Mouse (Mus musculus): ENCODE results near the gene Nprl3. TPM values are rescaled to one million over a fixed set of nuclear protein-coding genes. Genes with fewer than 3 reads are reported as not detected.

The Nprl3 gene
- polyA plus RNA-seq, 1 experiment, result 118 TPM

DNA sequence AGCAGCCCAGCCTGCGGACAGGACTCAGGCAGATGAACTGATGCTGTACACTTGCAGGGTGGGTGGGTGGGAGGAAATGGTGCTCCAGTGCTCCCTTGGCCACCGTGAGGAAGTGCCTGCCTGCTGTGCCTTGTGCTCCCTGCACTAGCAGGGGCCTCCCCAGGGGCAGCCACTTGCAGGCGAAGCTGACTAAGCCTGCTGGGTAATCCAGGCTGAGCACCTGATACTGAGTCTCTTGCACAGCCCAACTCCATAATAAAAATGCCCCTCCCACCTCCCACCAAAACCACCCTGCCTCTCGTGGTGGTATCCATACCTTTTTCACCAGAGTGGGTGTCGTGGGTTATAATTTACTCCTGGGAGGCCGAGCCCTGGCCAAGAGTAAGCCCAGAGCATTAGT lies 68.3 kb downstream of the Nprl3 start:
- WGBS, result 28% methylated on average over 6 of the region's 6 CpGs
- DNase-seq, result peak; percentile 49
- H3K4me3 ChIP-seq (ENCODE audit: control insufficient read depth, insufficient read depth, low read length), result no peak overlapping the region
- H3K4me1 ChIP-seq (replicated peaks; ENCODE audit: control insufficient read depth, insufficient read depth, low read length), result peaks cover 45% of the 10 kb centered on the region
- TF ChIP-seq CTCF (IDR thresholded peaks at IDR 0.05; ENCODE audit: borderline replicate concordance, control insufficient read depth, extremely low read depth, insufficient read depth, low read length, poor library complexity), result no peak
- TF ChIP-seq POLR2A (IDR thresholded peaks at IDR 0.05; ENCODE audit: control insufficient read depth, extremely low read depth, insufficient read depth, low read length, poor library complexity), result no peak
- no peaks in the 10 kb centered on the region for H3K27me3 ChIP-seq (ENCODE audit: control insufficient read depth, insufficient read depth, low read length)
- no peaks in the 10 kb centered on the region for H3K36me3 ChIP-seq (ENCODE audit: control insufficient read depth, insufficient read depth, low read length)
- peak overlapping the region; percentile 52; the same call in 1 of the 2 replicates for H3K27ac ChIP-seq (ENCODE audit: control insufficient read depth, insufficient read depth, low read length)

DNA sequence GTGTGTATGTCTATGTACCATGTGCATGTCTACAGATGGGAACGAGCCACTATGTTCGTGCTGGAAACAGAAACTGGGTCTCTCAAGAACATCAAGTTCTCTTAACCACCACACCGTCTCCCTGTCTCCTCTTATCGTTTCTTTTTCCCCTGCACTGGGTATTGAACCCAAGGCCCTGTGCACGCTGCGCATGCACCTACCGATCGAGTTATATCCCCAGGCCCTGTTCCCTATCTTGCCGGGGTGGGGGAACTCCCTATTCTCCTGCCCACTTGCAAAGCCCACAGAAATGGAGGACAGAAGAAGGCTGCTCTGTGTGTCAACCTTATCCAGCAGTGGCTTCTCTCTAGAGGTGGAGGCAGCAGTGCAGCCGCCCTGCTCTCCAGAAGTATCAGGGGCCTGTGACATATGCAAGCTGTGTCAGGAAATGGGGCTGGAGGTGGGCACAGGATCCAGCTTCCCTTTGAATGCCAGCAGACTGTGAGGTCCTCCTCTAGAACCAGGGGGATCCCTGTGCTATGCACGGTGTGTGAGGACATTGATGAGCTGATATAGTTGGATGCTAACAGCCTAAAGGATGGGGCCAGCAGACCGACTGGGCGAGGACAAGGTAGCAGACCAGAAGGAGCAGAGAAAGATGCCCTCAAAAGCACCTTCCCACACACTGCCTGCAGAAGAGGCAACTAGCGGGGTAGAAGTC lies 69.1 kb downstream of the Nprl3 start:
- WGBS, result 71% methylated on average over 14 of the region's 14 CpGs
- H3K36me3 ChIP-seq (ENCODE audit: control insufficient read depth, insufficient read depth, low read length), result no peaks in the 10 kb centered on the region
- 0 out of 2 replicates have a peak overlapping the region, but pooled peaks have one; percentile 32 for H3K27ac ChIP-seq (ENCODE audit: control insufficient read depth, insufficient read depth, low read length)
- no peaks in the 10 kb centered on the region for H3K27me3 ChIP-seq (ENCODE audit: control insufficient read depth, insufficient read depth, low read length)
- H3K4me3 ChIP-seq (ENCODE audit: control insufficient read depth, insufficient read depth, low read length), result no peak overlapping the region
- H3K4me1 ChIP-seq (replicated peaks; ENCODE audit: control insufficient read depth, insufficient read depth, low read length), result peaks cover 45% of the 10 kb centered on the region
- DNase-seq, result no peak
- TF ChIP-seq CTCF (IDR thresholded peaks at IDR 0.05; ENCODE audit: borderline replicate concordance, control insufficient read depth, extremely low read depth, insufficient read depth, low read length, poor library complexity) (no peak), POLR2A (IDR thresholded peaks at IDR 0.05; ENCODE audit: control insufficient read depth, extremely low read depth, insufficient read depth, low read length, poor library complexity) (no peak)

DNA sequence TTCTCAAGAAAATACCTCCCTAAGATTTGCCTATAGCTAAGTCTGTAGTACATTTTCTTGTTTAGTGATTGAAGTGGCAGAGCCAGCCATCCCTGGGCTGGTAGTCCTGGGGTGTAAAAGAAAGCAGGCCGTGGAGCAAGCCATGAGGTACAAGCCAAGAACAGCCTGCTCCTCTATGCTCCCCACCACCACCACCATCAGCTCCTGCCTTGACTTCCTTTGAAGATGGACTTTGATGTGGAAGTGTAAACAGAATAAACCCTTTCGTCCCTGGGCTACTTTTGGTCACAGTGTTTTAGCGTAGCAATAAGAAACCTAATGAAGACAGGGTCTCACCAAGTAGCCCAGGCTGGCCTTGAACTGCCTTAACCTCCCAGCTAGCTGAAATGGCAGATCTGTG lies 69.7 kb downstream of the Nprl3 start:
- Histone ChIP-seq H3K27ac (ENCODE audit: control insufficient read depth, insufficient read depth, low read length) (no peak overlapping the region), H3K4me1 (replicated peaks; ENCODE audit: control insufficient read depth, insufficient read depth, low read length) (peaks cover 45% of the 10 kb centered on the region), H3K36me3 (ENCODE audit: control insufficient read depth, insufficient read depth, low read length) (no peaks in the 10 kb centered on the region), H3K4me3 (ENCODE audit: control insufficient read depth, insufficient read depth, low read length) (no peak overlapping the region), H3K27me3 (ENCODE audit: control insufficient read depth, insufficient read depth, low read length) (no peaks in the 10 kb centered on the region)
- 53% methylated on average over 3 of the region's 3 CpGs for WGBS
- TF ChIP-seq CTCF (IDR thresholded peaks at IDR 0.05; ENCODE audit: borderline replicate concordance, control insufficient read depth, extremely low read depth, insufficient read depth, low read length, poor library complexity), result no peak
- TF ChIP-seq POLR2A (IDR thresholded peaks at IDR 0.05; ENCODE audit: control insufficient read depth, extremely low read depth, insufficient read depth, low read length, poor library complexity), result no peak
- no peak for DNase-seq

DNA sequence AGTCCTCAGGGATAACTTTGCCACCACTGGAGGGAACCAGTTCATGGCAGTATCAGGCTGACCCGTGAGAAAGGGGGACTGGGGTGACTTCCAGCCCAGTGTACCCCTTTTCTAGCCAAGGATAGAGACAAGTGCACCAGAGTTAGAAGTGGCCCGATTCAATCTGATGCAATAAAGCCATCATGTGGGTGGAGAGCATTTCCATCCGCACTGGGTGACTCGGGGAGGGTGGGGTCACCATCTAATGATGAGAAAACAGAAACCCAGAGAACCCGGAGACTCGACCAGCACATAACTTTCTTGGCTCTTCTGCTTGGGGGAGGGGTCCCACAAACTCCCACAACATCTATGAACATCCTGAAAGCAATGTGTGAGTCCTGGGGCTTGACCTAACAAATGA lies 70.8 kb downstream of the Nprl3 start:
- TF ChIP-seq POLR2A (IDR thresholded peaks at IDR 0.05; ENCODE audit: control insufficient read depth, extremely low read depth, insufficient read depth, low read length, poor library complexity) (no peak), CTCF (IDR thresholded peaks at IDR 0.05; ENCODE audit: borderline replicate concordance, control insufficient read depth, extremely low read depth, insufficient read depth, low read length, poor library complexity) (no peak)
- Histone ChIP-seq H3K4me1 (replicated peaks; ENCODE audit: control insufficient read depth, insufficient read depth, low read length) (peaks cover 45% of the 10 kb centered on the region), H3K36me3 (ENCODE audit: control insufficient read depth, insufficient read depth, low read length) (no peaks in the 10 kb centered on the region), H3K27me3 (ENCODE audit: control insufficient read depth, insufficient read depth, low read length) (no peaks in the 10 kb centered on the region), H3K27ac (ENCODE audit: control insufficient read depth, insufficient read depth, low read length) (no peak overlapping the region), H3K4me3 (ENCODE audit: control insufficient read depth, insufficient read depth, low read length) (no peak overlapping the region)
- no peak for DNase-seq
- WGBS, result 82% methylated on average over 6 of the region's 6 CpGs

DNA sequence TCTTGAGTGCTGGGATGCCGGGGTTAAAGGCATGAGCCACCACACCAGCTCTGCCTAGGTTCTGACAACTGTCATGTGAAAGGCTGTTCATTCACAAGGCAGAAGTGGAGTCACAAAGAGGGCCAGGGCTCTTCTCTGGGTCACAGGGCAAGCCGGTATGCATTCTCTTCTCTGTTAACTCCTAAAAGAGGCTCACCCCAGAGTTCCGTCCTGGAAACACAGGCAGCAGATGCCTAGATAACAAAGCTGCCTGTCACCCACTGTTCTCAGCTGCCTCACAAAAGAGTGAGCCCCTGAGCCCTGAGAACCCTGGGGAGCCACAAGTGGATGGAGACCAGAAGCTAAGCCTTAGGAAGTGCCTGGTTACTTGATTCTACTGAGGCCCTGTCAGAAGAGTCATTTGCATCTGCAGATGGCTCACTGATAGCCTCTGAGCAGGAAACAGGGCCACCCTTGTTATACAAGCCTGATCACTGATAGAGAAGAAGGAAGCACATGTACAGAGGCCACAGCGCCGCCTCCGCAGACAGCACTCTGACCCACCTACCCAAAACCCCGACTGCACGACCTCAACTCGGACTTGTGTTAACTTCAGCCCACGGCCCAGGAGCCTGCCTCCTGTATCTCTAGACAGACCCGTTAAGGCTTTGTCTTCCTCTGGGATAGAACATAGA lies 71.5 kb downstream of the Nprl3 start:
- Histone ChIP-seq H3K4me1 (replicated peaks; ENCODE audit: control insufficient read depth, insufficient read depth, low read length) (peaks cover 45% of the 10 kb centered on the region), H3K4me3 (ENCODE audit: control insufficient read depth, insufficient read depth, low read length) (no peak overlapping the region), H3K36me3 (ENCODE audit: control insufficient read depth, insufficient read depth, low read length) (no peaks in the 10 kb centered on the region), H3K27ac (ENCODE audit: control insufficient read depth, insufficient read depth, low read length) (no peak overlapping the region), H3K27me3 (ENCODE audit: control insufficient read depth, insufficient read depth, low read length) (no peaks in the 10 kb centered on the region)
- no peak for TF ChIP-seq POLR2A (IDR thresholded peaks at IDR 0.05; ENCODE audit: control insufficient read depth, extremely low read depth, insufficient read depth, low read length, poor library complexity)
- TF ChIP-seq CTCF (IDR thresholded peaks at IDR 0.05; ENCODE audit: borderline replicate concordance, control insufficient read depth, extremely low read depth, insufficient read depth, low read length, poor library complexity), result no peak
- WGBS, result 18% methylated on average over 11 of the region's 11 CpGs
- no peak for DNase-seq

GRCm38 (mm10) chr11:32194626-32195025 lies 72.9 kb downstream of the Nprl3 start:
- Histone ChIP-seq H3K27ac (ENCODE audit: control insufficient read depth, insufficient read depth, low read length) (no peak overlapping the region), H3K36me3 (ENCODE audit: control insufficient read depth, insufficient read depth, low read length) (no peaks in the 10 kb centered on the region), H3K4me3 (ENCODE audit: control insufficient read depth, insufficient read depth, low read length) (no peak overlapping the region), H3K4me1 (replicated peaks; ENCODE audit: control insufficient read depth, insufficient read depth, low read length) (peaks cover 34% of the 10 kb centered on the region), H3K27me3 (ENCODE audit: control insufficient read depth, insufficient read depth, low read length) (no peaks in the 10 kb centered on the region)
- no peak for DNase-seq
- TF ChIP-seq POLR2A (IDR thresholded peaks at IDR 0.05; ENCODE audit: control insufficient read depth, extremely low read depth, insufficient read depth, low read length, poor library complexity), result no peak
- WGBS, result 96% methylated on average over 5 of the region's 5 CpGs

Data from thymus, adult 2 months (tissue).